Mouse (Mus musculus) embryonic fibroblast, embryonic 13.5 days (primary cell): ENCODE data around the gene Samd15. TPM values are rescaled to one million over a fixed set of nuclear protein-coding genes. Genes with fewer than 3 reads are reported as not detected.
"Not testable (repeated sequence)": the region's sequence is repeated elsewhere in the genome, so short reads cannot be mapped to it uniquely, and the experiment has no call there.

Experiments
- H3K27ac ChIP-seq: 2 replicates; pipeline ENCODE4 v1.5.1; 2012; ENCODE audit warnings: low read length, control low read depth, inconsistent platforms; ENCODE audit not compliant: insufficient read depth
- H3K4me1 ChIP-seq: 2 replicates; pipeline ENCODE4 v1.6.1; 2011; ENCODE audit warnings: low read length; ENCODE audit not compliant: control insufficient read depth, insufficient read depth
- H3K4me3 ChIP-seq: 2 replicates; pipeline ENCODE4 v1.5.1; 2011; ENCODE audit warnings: mild to moderate bottlenecking, control low read depth, low read length; ENCODE audit not compliant: insufficient read depth
- CTCF ChIP-seq: IDR thresholded peaks from 2 replicates; pipeline ENCODE4 v1.5.1; 2011; ENCODE audit warnings: mild to moderate bottlenecking, control low read depth, low read length, moderate library complexity, borderline replicate concordance; ENCODE audit not compliant: insufficient read depth
- POLR2A ChIP-seq: IDR thresholded peaks from 2 replicates; pipeline ENCODE4 v1.6.1; 2011; ENCODE audit warnings: low read depth, mild to moderate bottlenecking, control low read depth, low read length, moderate library complexity
- polyA plus RNA-seq: library from polyadenylated mRNA; stranded (reverse); fragments of >200 nt; gene quantifications from 2 replicates; pipeline ENCODE4 v1.2.4, GENCODE M21; 2011; ENCODE audit warnings: low read depth; ENCODE audit not compliant: missing spikeins, insufficient read length

Samd15 gene
- polyA plus RNA-seq, 1 experiment, result 1.5 TPM

DNA sequence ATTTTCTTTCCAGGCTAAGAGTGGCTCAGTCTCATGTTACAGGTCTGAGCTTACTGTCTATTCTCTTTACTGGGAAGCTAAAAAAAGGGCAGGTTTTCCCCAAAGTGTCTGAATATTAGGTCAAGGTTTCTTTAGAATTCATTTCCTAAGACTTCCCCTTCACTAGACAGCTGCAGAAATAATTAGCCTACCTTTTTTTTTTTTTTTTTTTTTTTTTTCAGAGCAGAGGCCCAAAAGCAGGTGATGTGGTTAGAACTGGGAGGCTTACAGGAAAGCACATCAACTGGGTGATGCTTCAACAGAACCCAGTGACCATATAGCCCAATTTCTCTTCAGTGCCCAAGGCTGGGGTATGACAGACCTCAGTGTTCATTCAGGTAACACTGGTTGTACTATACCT is 3.2 kb upstream of the Samd15 start:
- Histone ChIP-seq H3K27ac (no peak overlapping the region), H3K4me3 (no peak overlapping the region), H3K4me1 (peaks cover 5% of the 10 kb centered on the region)
- no peak for TF ChIP-seq CTCF
- no peak for TF ChIP-seq POLR2A

DNA sequence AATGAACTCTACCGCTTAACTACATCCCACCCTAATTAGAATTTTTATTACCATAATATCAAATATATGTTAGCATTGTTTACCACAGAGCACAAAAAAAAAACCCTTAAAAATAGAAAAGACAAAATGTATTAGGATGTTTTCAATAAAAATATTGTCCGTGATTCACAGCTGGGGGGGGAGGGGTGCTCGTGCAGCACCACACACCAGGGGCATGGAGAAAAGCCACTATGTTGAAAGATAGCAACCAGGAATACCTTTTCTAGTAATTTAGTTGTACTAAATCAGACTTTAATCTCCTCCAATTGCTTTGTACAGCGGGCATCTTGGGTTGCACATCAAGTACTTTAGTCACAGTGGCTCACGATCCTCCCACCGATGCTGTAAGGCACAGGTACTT is 731 bp upstream of the Samd15 start:
- TF ChIP-seq CTCF, result no peak
- TF ChIP-seq POLR2A, result no peak
- H3K4me3 ChIP-seq, result peak overlapping the region; percentile 86
- H3K27ac ChIP-seq, result no peak overlapping the region
- peaks cover 5% of the 10 kb centered on the region for H3K4me1 ChIP-seq

DNA sequence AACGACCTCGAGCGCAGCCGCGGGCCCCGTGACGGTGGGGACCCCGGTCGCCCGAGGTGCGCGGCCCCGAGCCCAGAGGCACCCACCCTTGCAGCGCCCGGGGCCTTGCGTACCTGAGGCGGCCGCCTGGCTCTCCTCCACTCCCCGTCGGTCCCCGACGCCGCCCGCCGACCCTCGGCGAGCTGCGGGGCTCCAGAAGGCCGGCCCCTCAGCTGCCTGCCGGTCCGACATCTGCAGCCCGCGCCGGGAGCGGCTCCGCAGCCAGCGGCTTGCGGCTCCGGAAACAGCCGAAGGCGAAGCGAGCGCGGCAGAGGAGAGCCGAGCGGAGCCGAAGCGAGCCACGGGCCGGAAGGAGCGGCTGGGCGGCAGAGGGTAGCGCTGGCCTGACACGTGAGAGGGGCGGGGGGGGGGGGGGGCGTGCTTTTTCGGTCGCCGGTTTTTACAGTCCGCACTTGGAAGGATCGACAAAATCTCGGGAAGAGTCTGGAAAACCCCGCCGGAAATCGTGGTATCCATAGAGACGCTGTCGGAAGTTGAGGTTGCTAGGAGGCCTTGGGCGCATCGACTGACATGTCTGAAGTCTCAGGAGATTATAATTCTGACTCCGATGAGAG is 557 bp downstream of the Samd15 start, which contains the start of gene Tmed8:
Gene Tmed8 (minus strand): TSS at position 482 of the 614 bp plus-strand sequence.
- H3K27ac ChIP-seq, result no peak within 1 kb of the TSS
- peaks cover 5% of the 10 kb centered on the region for H3K4me1 ChIP-seq
- TF ChIP-seq CTCF, result no peak
- TF ChIP-seq POLR2A, result peak; percentile 41
- H3K4me3 ChIP-seq, result peak within 1 kb of the TSS; percentile 86

DNA sequence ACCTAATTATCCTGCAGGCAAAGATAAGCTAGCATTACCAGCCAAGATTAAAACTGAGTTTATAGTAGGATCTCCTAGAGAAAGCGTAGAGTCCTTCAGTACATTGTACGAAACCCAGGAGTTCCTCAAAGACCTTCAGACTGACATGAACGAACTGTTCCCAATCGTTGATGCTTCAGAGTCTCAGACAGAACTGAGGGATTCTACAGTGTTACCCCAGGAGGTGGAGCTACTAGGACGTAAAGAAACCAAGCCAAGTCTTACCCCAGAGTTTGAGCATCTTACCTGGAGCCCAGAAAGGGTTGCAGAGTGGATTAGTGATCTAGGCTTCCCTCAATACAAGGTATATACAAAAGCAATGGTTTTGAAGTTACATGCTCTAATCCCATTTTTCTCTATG is 2.2 kb downstream of the Samd15 start:
- H3K4me3 ChIP-seq, result no peak overlapping the region
- no peak overlapping the region for H3K27ac ChIP-seq
- H3K4me1 ChIP-seq, result peaks cover 5% of the 10 kb centered on the region
- TF ChIP-seq CTCF (no peak), POLR2A (no peak)

DNA sequence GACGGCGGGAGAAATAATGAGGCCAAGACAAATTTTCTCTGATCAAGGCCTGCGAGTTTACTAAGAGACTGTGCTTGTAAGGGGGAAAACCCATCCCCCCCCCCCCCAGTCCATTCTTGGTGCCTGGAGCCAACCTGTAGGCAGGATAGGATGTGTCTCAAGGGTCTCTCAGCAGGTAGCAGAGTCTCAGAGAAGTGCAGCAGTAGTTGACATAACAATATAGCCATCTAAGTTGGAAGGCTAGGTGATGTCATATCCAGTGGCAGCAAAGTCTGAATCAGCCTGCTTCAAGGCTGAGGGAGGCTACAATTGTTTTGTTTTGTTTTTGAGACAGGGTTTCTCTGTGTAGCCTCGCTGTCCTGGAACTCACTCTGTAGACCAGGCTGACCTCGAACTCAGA is 6.3 kb downstream of the Samd15 start:
- not testable (repeated sequence) for H3K4me3 ChIP-seq, H3K4me1 ChIP-seq, H3K27ac ChIP-seq

DNA sequence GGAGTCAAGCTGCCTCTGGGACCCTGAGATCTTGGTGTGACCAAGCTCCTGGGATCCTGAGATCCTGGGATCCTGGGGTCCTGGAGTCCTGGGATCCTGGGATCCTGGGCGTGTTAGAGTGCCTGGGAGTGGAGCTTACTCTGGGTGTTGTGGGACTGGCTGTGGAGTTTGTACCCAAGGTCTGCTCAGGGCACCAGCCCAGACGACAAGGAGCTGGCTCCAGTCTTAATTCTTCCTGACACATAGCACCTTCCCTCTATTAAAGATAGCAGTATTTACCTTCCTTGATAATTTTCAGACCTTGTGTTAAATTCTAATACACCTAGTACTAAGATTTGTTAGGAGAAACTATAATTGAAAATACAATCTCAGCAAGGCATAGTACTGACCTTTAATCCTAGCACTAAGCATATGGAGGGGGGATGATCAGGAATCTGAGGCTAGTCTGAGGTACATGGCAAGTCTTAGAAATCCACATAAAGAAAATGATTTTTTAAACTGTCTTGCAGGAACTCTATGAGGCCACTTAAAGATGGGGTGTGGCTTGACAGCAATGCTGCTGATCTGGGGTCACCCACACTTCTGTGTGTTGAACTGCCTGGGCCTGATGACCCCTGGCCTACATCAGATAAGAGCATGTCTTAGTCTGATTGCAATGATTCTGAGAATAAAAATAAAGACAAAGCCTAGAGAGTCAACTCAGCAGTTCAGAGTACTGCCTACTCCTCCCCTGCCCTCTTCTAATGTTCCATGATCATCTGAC is 13.5 kb downstream of the Samd15 start:
- Histone ChIP-seq H3K4me1 (no peaks in the 10 kb centered on the region), H3K27ac (no peak overlapping the region), H3K4me3 (no peak overlapping the region)
- no peak for TF ChIP-seq CTCF
- no peak for TF ChIP-seq POLR2A

DNA sequence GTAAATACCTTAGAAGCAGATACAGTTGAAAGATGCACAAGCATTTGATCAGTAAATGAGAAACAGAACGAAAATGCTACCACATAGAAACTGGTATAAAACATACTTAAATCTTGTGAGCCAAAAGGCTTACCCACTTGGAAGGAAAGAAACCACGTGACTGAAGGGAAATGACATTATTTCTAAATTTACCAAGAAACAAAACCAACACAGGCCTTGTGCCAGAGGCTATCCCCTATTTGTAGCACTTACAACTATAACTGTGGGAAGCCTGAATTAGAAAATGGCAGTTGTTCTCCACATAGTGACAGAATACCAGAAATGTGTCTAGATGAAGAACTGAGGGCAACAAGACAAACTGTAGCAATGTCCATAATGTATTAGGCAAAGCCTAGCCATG is 16.5 kb downstream of the Samd15 start:
- TF ChIP-seq POLR2A, result no peak
- no peak for TF ChIP-seq CTCF
- no peaks in the 10 kb centered on the region for H3K4me1 ChIP-seq
- no peak overlapping the region for H3K27ac ChIP-seq
- no peak overlapping the region for H3K4me3 ChIP-seq

DNA sequence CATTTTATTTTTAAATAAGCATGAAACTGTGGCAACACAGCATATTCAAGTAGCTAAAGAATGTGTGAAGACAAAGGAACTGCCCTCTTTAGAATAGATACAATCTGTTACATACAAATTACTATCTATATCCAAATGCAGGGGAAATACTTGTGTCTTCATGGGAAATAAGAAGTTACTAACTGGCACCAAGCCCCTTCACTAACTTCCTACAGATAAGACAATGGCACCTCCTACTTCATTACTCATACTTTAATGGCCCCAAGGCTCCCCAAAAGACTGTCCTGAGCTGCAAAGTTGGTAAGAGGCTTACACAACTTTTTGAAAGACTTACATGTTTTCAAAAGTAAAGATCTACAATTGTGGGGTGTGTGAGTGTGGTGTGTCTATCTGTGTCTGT is 18.1 kb downstream of the Samd15 start:
- TF ChIP-seq CTCF (no peak), POLR2A (no peak)
- no peak overlapping the region for H3K27ac ChIP-seq
- no peak overlapping the region for H3K4me3 ChIP-seq
- no peaks in the 10 kb centered on the region for H3K4me1 ChIP-seq

DNA sequence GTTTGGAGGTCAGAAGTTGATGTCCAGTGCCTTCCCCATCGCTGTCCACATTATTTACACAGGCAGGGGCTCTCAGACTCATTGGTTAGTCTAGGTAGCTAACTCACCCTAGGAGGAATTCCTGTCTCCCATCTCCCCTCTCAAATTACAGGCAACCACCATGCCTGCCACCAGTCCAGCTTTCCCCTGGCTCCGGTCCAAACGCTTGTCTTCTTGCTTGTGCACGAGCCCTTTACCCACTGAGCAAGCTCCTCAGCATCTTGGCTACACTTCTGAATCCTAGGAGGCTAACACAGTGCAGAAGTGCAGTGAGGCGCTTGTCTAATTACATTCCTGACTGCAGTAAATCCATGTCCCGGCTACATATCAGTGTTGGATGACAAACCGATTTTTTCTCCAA is 19.8 kb downstream of the Samd15 start:
- no peak overlapping the region for H3K27ac ChIP-seq
- H3K4me3 ChIP-seq, result no peak overlapping the region
- no peak for TF ChIP-seq POLR2A
- no peaks in the 10 kb centered on the region for H3K4me1 ChIP-seq

DNA sequence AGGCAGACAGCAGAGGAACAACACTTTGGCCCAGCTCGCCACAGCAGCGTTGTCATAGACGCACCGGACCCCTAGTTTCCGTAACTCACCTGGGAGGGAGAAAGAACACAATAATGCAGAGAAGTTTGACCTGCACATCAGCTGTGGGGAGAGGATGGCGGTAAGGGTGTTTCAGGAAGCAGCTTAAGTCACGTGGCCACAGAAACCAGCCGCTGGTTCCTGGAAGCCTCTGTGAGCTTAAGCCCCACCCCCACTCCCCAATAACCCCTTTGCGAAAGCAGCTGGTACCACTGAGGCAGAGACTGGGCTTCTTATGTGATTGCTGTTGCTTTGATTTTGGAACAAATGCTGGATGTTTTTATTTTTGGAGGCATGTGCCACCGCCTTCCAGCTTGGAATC is 25.4 kb downstream of the Samd15 start:
- Histone ChIP-seq H3K4me3 (no peak overlapping the region), H3K4me1 (no peaks in the 10 kb centered on the region), H3K27ac (no peak overlapping the region)
- TF ChIP-seq POLR2A, result no peak
- TF ChIP-seq CTCF, result no peak

DNA sequence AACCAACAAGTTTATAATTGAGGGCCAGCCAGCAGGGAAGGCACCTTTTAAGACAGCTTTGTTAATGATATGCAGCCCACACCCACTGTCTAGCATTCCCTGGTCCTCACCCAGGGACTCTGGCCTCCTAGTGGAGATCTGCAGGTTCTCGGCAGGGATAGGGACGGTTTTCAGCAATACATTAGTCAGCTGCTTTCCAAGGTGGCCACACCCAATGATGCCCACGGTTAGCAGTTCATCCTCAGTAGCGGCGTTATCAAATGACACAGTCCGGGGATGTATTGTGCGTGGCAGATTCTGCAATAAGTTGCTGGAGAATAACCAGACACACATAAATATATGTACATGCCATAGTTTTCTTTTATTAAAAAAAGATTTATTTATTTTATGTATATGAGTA is 27.3 kb downstream of the Samd15 start:
- Histone ChIP-seq H3K4me3 (no peak overlapping the region), H3K4me1 (no peaks in the 10 kb centered on the region), H3K27ac (no peak overlapping the region)
- TF ChIP-seq CTCF (no peak), POLR2A (no peak)

DNA sequence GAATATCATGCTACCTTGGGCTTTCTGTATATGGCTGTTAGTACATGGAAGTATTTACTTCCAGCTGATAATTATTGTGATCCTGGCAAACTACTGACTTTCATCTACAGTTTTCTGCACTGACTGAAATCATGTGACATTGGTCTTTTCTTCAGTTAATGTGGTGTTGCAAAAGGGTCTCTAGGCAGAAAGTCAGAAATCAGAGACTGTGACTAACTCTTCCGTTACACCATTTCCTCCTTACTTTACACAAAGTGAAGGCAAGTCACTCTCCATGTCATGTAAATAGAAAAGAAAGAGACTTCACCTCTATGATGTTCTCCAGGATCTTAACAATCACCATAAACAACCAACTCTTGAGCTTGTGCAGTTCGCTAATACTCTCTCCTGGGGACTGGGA is 30.1 kb downstream of the Samd15 start:
- no peak for TF ChIP-seq CTCF
- no peak for TF ChIP-seq POLR2A
- no peak overlapping the region for H3K4me3 ChIP-seq
- H3K4me1 ChIP-seq, result no peaks in the 10 kb centered on the region
- no peak overlapping the region for H3K27ac ChIP-seq
